Mouse (Mus musculus) ES-E14 (cell line): ENCODE data around the gene Prh1. TPM values are rescaled to one million over a fixed set of nuclear protein-coding genes. Genes with fewer than 3 reads are reported as not detected.
"Not testable (repeated sequence)": the region's sequence is repeated elsewhere in the genome, so short reads cannot be mapped to it uniquely, and the experiment has no call there.

Experiments
- DNase-seq: peaks from one replicate; pipeline ENCODE4 v3.0.0-alpha.2; 2013; ENCODE audit warnings: low read depth, low spot score
- H3K27ac ChIP-seq: 2 replicates; pipeline ENCODE4 v1.5.1; 2012; ENCODE audit warnings: low read depth, mild to moderate bottlenecking, low read length, moderate library complexity, mixed read lengths; ENCODE audit not compliant: poor library complexity, insufficient read depth, severe bottlenecking
- H3K36me3 ChIP-seq: 2 replicates; pipeline ENCODE4 v1.6.1; 2012; ENCODE audit warnings: mild to moderate bottlenecking, low read length, moderate library complexity, mixed read lengths; ENCODE audit not compliant: control insufficient read depth, poor library complexity, insufficient read depth, severe bottlenecking
- H3K4me1 ChIP-seq, 2 experiments: fragments of 150-350 bp in 1 of 2; sonication (generic) in 1 of 2; 2 replicates each; pipeline ENCODE4 v1.6.1; 2012; ENCODE audit warnings: low read length in 2 of 2, mild to moderate bottlenecking in 1 of 2, mixed read lengths in 1 of 2; ENCODE audit not compliant: control insufficient read depth in 2 of 2, insufficient read depth in 2 of 2, poor library complexity in 1 of 2
- H3K4me3 ChIP-seq, 2 experiments: fragments of 150-350 bp in 1 of 2; sonication (generic) in 1 of 2; 2 replicates each; pipeline ENCODE4 v1.5.1; 2012; ENCODE audit warnings: low read length in 2 of 2, low read depth in 1 of 2, mild to moderate bottlenecking in 1 of 2, mixed read lengths in 1 of 2; ENCODE audit not compliant: insufficient read depth in 1 of 2, poor library complexity in 1 of 2, severe bottlenecking in 1 of 2
- H3K9ac ChIP-seq: 2 replicates; pipeline ENCODE4 v1.6.1; 2012; ENCODE audit warnings: low read depth, mild to moderate bottlenecking, low read length, mixed read lengths; ENCODE audit not compliant: poor library complexity, insufficient read depth, severe bottlenecking
- H3K9me3 ChIP-seq: fragments of 150-350 bp; sonication (generic); 2 replicates; pipeline ENCODE4 v1.6.1; 2012; ENCODE audit warnings: low read depth, mild to moderate bottlenecking, low read length; ENCODE audit not compliant: control insufficient read depth, insufficient read depth
- in situ Hi-C, 2 experiments: fragments of 600-800 bp; cut with MboI; formaldehyde crosslinking; loops; one replicate each; pipeline ENCODE4 v1.15.1; 2025; ENCODE audit warnings: low sequenced_read_pairs in 2 of 2, inconsistent platforms in 1 of 2; ENCODE audit not compliant: unreplicated experiment in 2 of 2
- total RNA-seq: library from RNA; depleted of rRNA; stranded (reverse); fragments of 300-350 nt; gene quantifications from 2 replicates; pipeline ENCODE4 v1.2.3, GENCODE M21; 2012; rRNA removed

Gene Prh1
- not detected in 2 replicates for total RNA-seq

GRCm38 (mm10) chr6:132569509-132569908 is at the start of gene Prh1:
TSS of gene Prh1 (plus strand) at chr6:132569809.
- H3K27ac ChIP-seq, DNase-seq, H3K4me1 ChIP-seq, H3K9ac ChIP-seq, in situ Hi-C loops, H3K36me3 ChIP-seq, H3K9me3 ChIP-seq, H3K4me3 ChIP-seq: not testable (repeated sequence)

DNA sequence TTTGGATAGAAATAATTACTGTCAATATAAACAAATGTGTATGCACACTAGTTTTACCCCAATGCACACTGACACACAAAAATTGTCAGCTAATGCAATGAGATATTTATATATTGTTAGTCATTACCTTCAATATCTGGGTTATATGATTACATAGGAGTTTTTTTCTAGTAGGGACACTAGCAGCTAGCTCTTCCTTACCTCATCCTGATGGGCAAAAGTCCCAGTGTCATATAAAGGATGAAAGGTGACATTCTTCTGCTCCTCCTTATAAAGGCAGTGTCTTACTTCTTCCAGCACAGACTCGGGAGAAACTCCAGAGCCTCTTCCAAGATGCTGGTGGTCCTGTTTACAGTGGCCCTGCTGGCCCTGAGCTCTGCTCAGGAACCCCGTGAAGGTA is 26.0 kb downstream of the Prh1 start, which contains the start of gene Prp2:
TSS of gene Prp2 (plus strand) at position 301 of the 400 bp plus-strand sequence.
- H3K36me3 ChIP-seq, H3K9me3 ChIP-seq, H3K9ac ChIP-seq, H3K4me3 ChIP-seq, DNase-seq, in situ Hi-C loops, H3K4me1 ChIP-seq, H3K27ac ChIP-seq: not testable (repeated sequence)

Other genes starting within 250 kb of the Prh1 start
- gene Gm8882, start 205.7 kb upstream of the Prh1 start, total RNA-seq, result not detected in 2 replicates
- not detected in 2 replicates for gene Prp2, start 26.1 kb downstream of the Prh1 start, total RNA-seq
- not detected in 2 replicates for gene A630073D07Rik, start 81.7 kb downstream of the Prh1 start, total RNA-seq
- gene Tas2r120, start 87.1 kb downstream of the Prh1 start, total RNA-seq, result not detected in 2 replicates
- not detected in 2 replicates for gene Tas2r121, start 131.2 kb downstream of the Prh1 start, total RNA-seq
- gene Tas2r122, start 142.1 kb downstream of the Prh1 start, total RNA-seq, result not detected in 2 replicates
- not detected in 2 replicates for gene Tas2r115, start 168.2 kb downstream of the Prh1 start, total RNA-seq
- not detected in 2 replicates for gene Tas2r124, start 184.9 kb downstream of the Prh1 start, total RNA-seq
- not detected in 2 replicates for gene Tas2r102, start 192.3 kb downstream of the Prh1 start, total RNA-seq
- gene Tas2r136, start 208.4 kb downstream of the Prh1 start, total RNA-seq, result not detected in 2 replicates
- not detected in 2 replicates for gene Tas2r117, start 233.0 kb downstream of the Prh1 start, total RNA-seq